Mouse (Mus musculus): ENCODE results near the gene Senp6.

GRCm38 (mm10) chr9:80163126-80163723, 96.5 kb downstream of the Senp6 start:
- no peak for TF ChIP-seq CTCF (IDR thresholded peaks at IDR 0.05; ENCODE audit: control insufficient read depth, insufficient read depth, insufficient read length)
- no peak for TF ChIP-seq MAX (IDR thresholded peaks at IDR 0.05)
- no peak for TF ChIP-seq USF1 (IDR thresholded peaks at IDR 0.05; ENCODE audit: low read depth)
